ENCODE assay signal across 9 mouse cellular contexts in the genomic region with DNA sequence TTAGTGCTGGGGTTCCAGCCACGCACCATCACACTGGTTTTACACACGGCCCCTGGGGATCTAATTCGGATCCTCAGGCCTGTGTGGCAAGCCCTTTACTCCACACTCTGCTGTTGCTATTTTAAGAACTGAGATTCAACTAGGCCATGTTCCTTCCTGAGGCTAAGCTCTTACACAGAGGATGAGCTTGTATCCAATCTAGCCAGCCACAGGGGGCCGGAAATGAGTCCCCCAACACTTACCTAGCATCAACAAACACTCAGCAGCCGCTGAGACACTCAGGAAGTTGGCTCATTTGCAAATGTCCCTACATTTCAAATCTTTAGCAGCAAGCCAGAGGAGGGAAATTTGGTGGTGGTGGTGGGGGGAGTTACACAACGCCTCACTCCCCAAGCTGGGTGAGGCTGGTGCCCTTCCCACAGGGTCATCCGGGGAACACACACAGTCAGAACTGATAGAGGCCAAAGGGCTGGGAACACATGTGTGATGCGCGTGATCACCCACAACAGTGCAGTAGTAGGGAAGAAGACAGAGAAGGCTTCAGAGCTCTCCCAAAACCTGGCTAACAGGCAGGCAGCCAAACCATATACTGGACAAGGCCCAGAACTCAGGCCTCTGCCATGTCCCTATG. TPM values are rescaled to one million over a fixed set of nuclear protein-coding genes. Genes with fewer than 3 reads are reported as not detected.
A peak's percentile ranks its signal among the peaks of the same experiment; 100 is the strongest.
DNase-seq lines count a peak whose midpoint lies in the region; ATAC-seq and TF ChIP-seq lines count a peak whose summit lies in the region.
"Had no signal": no experiment of that assay in that cellular context is flagged by ENCODE, and none has a peak within 500 bp of the region (broad histone marks: within the 10 kb centered on the region; RNA-seq: fewer than 3 reads in every experiment).

No protein-coding gene starts in this region.

- DNase-seq in hindbrain, embryonic 10.5 days (ENCODE audit: low spot score) = no peak
- DNase-seq in hindbrain, embryonic 11.5 days (ENCODE audit: low spot score) = no peak
- DNase-seq in NIH3T3 (ENCODE audit: low read depth) = peak; percentile 91
- no peak for DNase-seq in right cerebral cortex, adult 18-20 months
- DNase-seq in ovary, postnatal 36 days (ENCODE audit: low spot score) = no peak
- no peak for DNase-seq in kidney, adult 2 months
- DNase-seq: liver, embryonic 13.5 days had no signal

- no peaks in the 10 kb centered on the region for H3K9me3 ChIP-seq in hindbrain, embryonic 10.5 days
- no peaks in the 10 kb centered on the region for H3K9me3 ChIP-seq in hindbrain, embryonic 11.5 days (ENCODE audit: control insufficient read depth, low read length)
- H3K9me3 ChIP-seq in hindbrain, embryonic 15.5 days = no peaks in the 10 kb centered on the region
- no peaks in the 10 kb centered on the region for H3K9me3 ChIP-seq in midbrain, embryonic 13.5 days
- H3K9me3 ChIP-seq: liver, embryonic 13.5 days had no signal

- WGBS in hindbrain, embryonic 10.5 days = 58% methylated on average over 9 of the region's 9 CpGs
- WGBS in hindbrain, embryonic 11.5 days = 61% methylated on average over 9 of the region's 9 CpGs
- WGBS in hindbrain, embryonic 15.5 days = 70% methylated on average over 9 of the region's 9 CpGs
- 80% methylated on average over 9 of the region's 9 CpGs for WGBS in midbrain, embryonic 13.5 days
- 65% methylated on average over 9 of the region's 9 CpGs for WGBS in kidney, adult 2 months

- no peaks in the 10 kb centered on the region for H3K36me3 ChIP-seq in hindbrain, embryonic 10.5 days
- H3K36me3 ChIP-seq in hindbrain, embryonic 11.5 days (ENCODE audit: control insufficient read depth, insufficient read depth, low read length) = no peaks in the 10 kb centered on the region
- no peaks in the 10 kb centered on the region for H3K36me3 ChIP-seq in hindbrain, embryonic 15.5 days
- no peaks in the 10 kb centered on the region for H3K36me3 ChIP-seq in midbrain, embryonic 13.5 days
- no peaks in the 10 kb centered on the region for H3K36me3 ChIP-seq in kidney, adult 2 months (ENCODE audit: control insufficient read depth, insufficient read depth, low read length)
- H3K36me3 ChIP-seq: liver, embryonic 13.5 days had no signal

- peaks cover 4% of the 10 kb centered on the region; the same call in 1 of the 2 replicates for H3K27me3 ChIP-seq in hindbrain, embryonic 10.5 days (ENCODE audit: insufficient read depth, poor library complexity, severe bottlenecking)
- no peaks in the 10 kb centered on the region for H3K27me3 ChIP-seq in hindbrain, embryonic 11.5 days (ENCODE audit: control insufficient read depth, insufficient read depth, low read length)
- H3K27me3 ChIP-seq in hindbrain, embryonic 15.5 days = no peaks in the 10 kb centered on the region
- H3K27me3 ChIP-seq in midbrain, embryonic 13.5 days = no peaks in the 10 kb centered on the region
- H3K27me3 ChIP-seq in kidney, adult 2 months (replicated peaks; ENCODE audit: control insufficient read depth, insufficient read depth, low read length) = no peaks in the 10 kb centered on the region
- H3K27me3 ChIP-seq: liver, embryonic 13.5 days had no signal

- no peak for ATAC-seq in hindbrain, embryonic 11.5 days (ENCODE audit: low FRiP score)
- no peak for ATAC-seq in hindbrain, embryonic 15.5 days (ENCODE audit: low FRiP score, low read depth)
- no peak for ATAC-seq in midbrain, embryonic 13.5 days

- no peak overlapping the region for H3K4me3 ChIP-seq in hindbrain, embryonic 10.5 days
- no peak overlapping the region for H3K4me3 ChIP-seq in hindbrain, embryonic 11.5 days (ENCODE audit: low read depth, low read length)
- no peak overlapping the region for H3K4me3 ChIP-seq in hindbrain, embryonic 15.5 days
- H3K4me3 ChIP-seq in midbrain, embryonic 13.5 days (replicated peaks) = no peak overlapping the region
- H3K4me3 ChIP-seq in kidney, adult 2 months (ENCODE audit: insufficient read depth, low read depth, low read length) = no peak overlapping the region
- H3K4me3 ChIP-seq: liver, embryonic 13.5 days had no signal

- H3K27ac ChIP-seq in hindbrain, embryonic 10.5 days = peak overlapping the region; percentile 35
- no peak overlapping the region for H3K27ac ChIP-seq in hindbrain, embryonic 11.5 days (ENCODE audit: low read depth, low read length)
- H3K27ac ChIP-seq in hindbrain, embryonic 15.5 days (replicated peaks) = peak overlapping the region; percentile 57
- H3K27ac ChIP-seq in midbrain, embryonic 13.5 days = no peak overlapping the region
- no peak overlapping the region for H3K27ac ChIP-seq in kidney, adult 2 months (ENCODE audit: insufficient read depth, low read depth, low read length)
- H3K27ac ChIP-seq: liver, embryonic 13.5 days had no signal

- no peak for TF ChIP-seq CTCF in kidney, adult 2 months (conservative IDR thresholded peaks at IDR 0.05; ENCODE audit: insufficient read depth, insufficient read length, low read depth, low read length)

- H3K4me1 ChIP-seq in hindbrain, embryonic 10.5 days (replicated peaks) = peaks cover 30% of the 10 kb centered on the region
- H3K4me1 ChIP-seq in hindbrain, embryonic 11.5 days (replicated peaks; ENCODE audit: control insufficient read depth, insufficient read depth, low read length) = no peaks in the 10 kb centered on the region
- H3K4me1 ChIP-seq in hindbrain, embryonic 15.5 days (replicated peaks) = peaks cover 23% of the 10 kb centered on the region
- peaks cover 13% of the 10 kb centered on the region for H3K4me1 ChIP-seq in midbrain, embryonic 13.5 days (replicated peaks)
- peaks cover 8% of the 10 kb centered on the region; the same call in 1 of the 2 replicates for H3K4me1 ChIP-seq in kidney, adult 2 months (ENCODE audit: control insufficient read depth, insufficient read depth, low read length)

- H3K4me2 ChIP-seq in hindbrain, embryonic 11.5 days (replicated peaks; ENCODE audit: low read depth, low read length) = no peak overlapping the region
- no peak overlapping the region for H3K4me2 ChIP-seq in hindbrain, embryonic 15.5 days
- no peak overlapping the region for H3K4me2 ChIP-seq in midbrain, embryonic 13.5 days (replicated peaks)
- H3K4me2 ChIP-seq: liver, embryonic 13.5 days had no signal

- TF ChIP-seq POLR2A in kidney, adult 2 months (IDR thresholded peaks at IDR 0.05; ENCODE audit: low read depth, low read length) = no peak

- H3K9ac ChIP-seq in hindbrain, embryonic 11.5 days (ENCODE audit: low read depth, low read length) = no peak overlapping the region
- H3K9ac ChIP-seq in hindbrain, embryonic 15.5 days = no peak overlapping the region
- peak overlapping the region; percentile 46; the same call in 1 of the 2 replicates for H3K9ac ChIP-seq in midbrain, embryonic 13.5 days (replicated peaks)
- H3K9ac ChIP-seq: liver, embryonic 13.5 days had no signal

RNA-seq across cellular contexts. Expression of a gene that starts 2.4 kb away (rescaled TPM):
- polyA plus RNA-seq in hindbrain, embryonic 10.5 days (2016; fragmentation: Nextera tagmentation; extraction: Ambion mirVana) = 10.8 and 13.3 TPM in 2 replicates
- polyA plus RNA-seq in hindbrain, embryonic 11.5 days (2014; fragmentation: Nextera tagmentation; extraction: Ambion mirVana) = 5.5 and 5.6 TPM in 2 replicates
- 5.4 and 5.6 TPM in 2 replicates for polyA plus RNA-seq in hindbrain, embryonic 15.5 days (2015; fragmentation: Nextera tagmentation; extraction: Ambion mirVana)
- 2.5 and 2.9 TPM in 2 replicates for polyA plus RNA-seq in midbrain, embryonic 13.5 days (2015; fragmentation: Nextera tagmentation; extraction: Ambion mirVana)
- 36.3 and 45.2 TPM in 2 replicates for polyA plus RNA-seq in kidney, adult 2 months (2012; rRNA removed)

RNA-seq across cellular contexts. Expression of a gene that starts 25.5 kb away (rescaled TPM):
- polyA plus RNA-seq in hindbrain, embryonic 10.5 days (2016; fragmentation: Nextera tagmentation; extraction: Ambion mirVana) = 19.1 and 23.8 TPM in 2 replicates
- 18.7 and 21.5 TPM in 2 replicates for polyA plus RNA-seq in hindbrain, embryonic 11.5 days (2014; fragmentation: Nextera tagmentation; extraction: Ambion mirVana)
- polyA plus RNA-seq in hindbrain, embryonic 15.5 days (2015; fragmentation: Nextera tagmentation; extraction: Ambion mirVana) = 18.8 and 19.6 TPM in 2 replicates
- polyA plus RNA-seq in midbrain, embryonic 13.5 days (2015; fragmentation: Nextera tagmentation; extraction: Ambion mirVana) = 18.3 and 20.5 TPM in 2 replicates
- 22.4 and 22.7 TPM in 2 replicates for polyA plus RNA-seq in kidney, adult 2 months (2012; rRNA removed)

RNA-seq across cellular contexts. Expression of a gene that starts 40.5 kb away (rescaled TPM):
- 82.4 and 84.1 TPM in 2 replicates for polyA plus RNA-seq in hindbrain, embryonic 10.5 days (2016; fragmentation: Nextera tagmentation; extraction: Ambion mirVana)
- 73.7 and 83.5 TPM in 2 replicates for polyA plus RNA-seq in hindbrain, embryonic 11.5 days (2014; fragmentation: Nextera tagmentation; extraction: Ambion mirVana)
- 90.0 and 91.0 TPM in 2 replicates for polyA plus RNA-seq in hindbrain, embryonic 15.5 days (2015; fragmentation: Nextera tagmentation; extraction: Ambion mirVana)
- polyA plus RNA-seq in midbrain, embryonic 13.5 days (2015; fragmentation: Nextera tagmentation; extraction: Ambion mirVana) = 93.2 and 95.7 TPM in 2 replicates
- 40.8 and 45.0 TPM in 2 replicates for polyA plus RNA-seq in kidney, adult 2 months (2012; rRNA removed)

RNA-seq across cellular contexts. Expression of a gene that starts 54.7 kb away (rescaled TPM):
- polyA plus RNA-seq in hindbrain, embryonic 10.5 days (2016; fragmentation: Nextera tagmentation; extraction: Ambion mirVana) = 61.1 and 73.3 TPM in 2 replicates
- 67.5 and 74.6 TPM in 2 replicates for polyA plus RNA-seq in hindbrain, embryonic 11.5 days (2014; fragmentation: Nextera tagmentation; extraction: Ambion mirVana)
- 89.9 and 93.8 TPM in 2 replicates for polyA plus RNA-seq in hindbrain, embryonic 15.5 days (2015; fragmentation: Nextera tagmentation; extraction: Ambion mirVana)
- 88.8 and 92.8 TPM in 2 replicates for polyA plus RNA-seq in midbrain, embryonic 13.5 days (2015; fragmentation: Nextera tagmentation; extraction: Ambion mirVana)
- polyA plus RNA-seq in kidney, adult 2 months (2012; rRNA removed) = 21.6 and 27.3 TPM in 2 replicates

RNA-seq across cellular contexts. Expression of a gene that starts 54.8 kb away (rescaled TPM):
- polyA plus RNA-seq in hindbrain, embryonic 10.5 days (2016; fragmentation: Nextera tagmentation; extraction: Ambion mirVana) = 19.3 and 25.9 TPM in 2 replicates
- polyA plus RNA-seq in hindbrain, embryonic 11.5 days (2014; fragmentation: Nextera tagmentation; extraction: Ambion mirVana) = 14.6 and 14.8 TPM in 2 replicates
- 43.2 and 50.5 TPM in 2 replicates for polyA plus RNA-seq in hindbrain, embryonic 15.5 days (2015; fragmentation: Nextera tagmentation; extraction: Ambion mirVana)
- 42.5 and 47.9 TPM in 2 replicates for polyA plus RNA-seq in midbrain, embryonic 13.5 days (2015; fragmentation: Nextera tagmentation; extraction: Ambion mirVana)
- polyA plus RNA-seq in kidney, adult 2 months (2012; rRNA removed) = 40.0 and 43.9 TPM in 2 replicates

Comparison
In these comparisons a context has a peak if more than half of its experiments do, and no peak if none do; other contexts are left out.
1. H3K27ac ChIP-seq: peak in hindbrain, embryonic 10.5 days (single experiment) and hindbrain, embryonic 15.5 days (single experiment); none in hindbrain, embryonic 11.5 days (single experiment), midbrain, embryonic 13.5 days (single experiment) and kidney, adult 2 months (single experiment).